Mouse (Mus musculus): ENCODE data around the gene Otof. TPM values are rescaled to one million over a fixed set of nuclear protein-coding genes. Genes with fewer than 3 reads are reported as not detected.

Gene Otof
- polyA plus RNA-seq, 1 experiment from 2014 or later, result 0.84 TPM

- Histone ChIP-seq H3K36me3 (ENCODE audit: control insufficient read depth, insufficient read depth, low read length) (no peaks in the 10 kb centered on the region), H3K9me3 (ENCODE audit: control insufficient read depth, low read length) (no peaks in the 10 kb centered on the region), H3K9ac (ENCODE audit: low read length) (no peak overlapping the region), H3K27ac (ENCODE audit: low read length) (no peak overlapping the region), H3K4me3 (ENCODE audit: low read length) (no peak overlapping the region), H3K4me1 (replicated peaks; ENCODE audit: control insufficient read depth, insufficient read depth, low read length) (peaks cover 6% of the 10 kb centered on the region), H3K4me2 (ENCODE audit: low read depth, low read length) (no peak overlapping the region), H3K27me3 (ENCODE audit: control insufficient read depth, insufficient read depth, low read depth, low read length) (no peaks in the 10 kb centered on the region)
- ATAC-seq (ENCODE audit: low read depth), result no peak
- 75% methylated on average over 8 of the region's 8 CpGs for WGBS
Observed at GRCm38 (mm10) chr5:30483533-30483932, 21.8 kb upstream of the Otof start.

GRCm38 (mm10) chr5:30482319-30482718 lies 20.6 kb upstream of the Otof start:
- no peak overlapping the region for H3K27ac ChIP-seq (ENCODE audit: low read length)
- peaks cover 6% of the 10 kb centered on the region for H3K4me1 ChIP-seq (replicated peaks; ENCODE audit: control insufficient read depth, insufficient read depth, low read length)
- 18% methylated on average over 5 of the region's 5 CpGs for WGBS
- H3K9me3 ChIP-seq (ENCODE audit: control insufficient read depth, low read length), result no peaks in the 10 kb centered on the region
- no peak overlapping the region for H3K9ac ChIP-seq (ENCODE audit: low read length)
- H3K4me2 ChIP-seq (ENCODE audit: low read depth, low read length), result no peak overlapping the region
- H3K4me3 ChIP-seq (ENCODE audit: low read length), result no peak overlapping the region
- no peaks in the 10 kb centered on the region for H3K27me3 ChIP-seq (ENCODE audit: control insufficient read depth, insufficient read depth, low read depth, low read length)
- H3K36me3 ChIP-seq (ENCODE audit: control insufficient read depth, insufficient read depth, low read length), result no peaks in the 10 kb centered on the region
- peak; percentile 75 for ATAC-seq (ENCODE audit: low read depth)

GRCm38 (mm10) chr5:30476534-30476933 lies 14.8 kb upstream of the Otof start:
- WGBS, result 36% methylated on average over 10 of the region's 10 CpGs
- Histone ChIP-seq H3K27ac (ENCODE audit: low read length) (no peak overlapping the region), H3K36me3 (ENCODE audit: control insufficient read depth, insufficient read depth, low read length) (no peaks in the 10 kb centered on the region), H3K27me3 (ENCODE audit: control insufficient read depth, insufficient read depth, low read depth, low read length) (no peaks in the 10 kb centered on the region), H3K9me3 (ENCODE audit: control insufficient read depth, low read length) (no peaks in the 10 kb centered on the region), H3K9ac (ENCODE audit: low read length) (no peak overlapping the region), H3K4me3 (ENCODE audit: low read length) (no peak overlapping the region), H3K4me1 (replicated peaks; ENCODE audit: control insufficient read depth, insufficient read depth, low read length) (no peaks in the 10 kb centered on the region), H3K4me2 (ENCODE audit: low read depth, low read length) (no peak overlapping the region)
- peak; percentile 36; the same call in 1 of the 2 replicates for ATAC-seq (ENCODE audit: low read depth)

GRCm38 (mm10) chr5:30472148-30472547 lies 10.4 kb upstream of the Otof start:
- WGBS, result 43% methylated on average over 5 of the region's 5 CpGs
- Histone ChIP-seq H3K9ac (ENCODE audit: low read length) (no peak overlapping the region), H3K4me2 (ENCODE audit: low read depth, low read length) (no peak overlapping the region), H3K27ac (ENCODE audit: low read length) (no peak overlapping the region), H3K4me1 (replicated peaks; ENCODE audit: control insufficient read depth, insufficient read depth, low read length) (no peaks in the 10 kb centered on the region), H3K27me3 (ENCODE audit: control insufficient read depth, insufficient read depth, low read depth, low read length) (no peaks in the 10 kb centered on the region), H3K4me3 (ENCODE audit: low read length) (no peak overlapping the region), H3K36me3 (ENCODE audit: control insufficient read depth, insufficient read depth, low read length) (no peaks in the 10 kb centered on the region), H3K9me3 (ENCODE audit: control insufficient read depth, low read length) (no peaks in the 10 kb centered on the region)
- no peak for ATAC-seq (ENCODE audit: low read depth)

GRCm38 (mm10) chr5:30470454-30470853 lies 8.7 kb upstream of the Otof start:
- Histone ChIP-seq H3K27me3 (ENCODE audit: control insufficient read depth, insufficient read depth, low read depth, low read length) (peaks cover 3% of the 10 kb centered on the region), H3K4me1 (replicated peaks; ENCODE audit: control insufficient read depth, insufficient read depth, low read length) (peaks cover 4% of the 10 kb centered on the region; the same call in 1 of the 2 replicates), H3K4me2 (ENCODE audit: low read depth, low read length) (no peak overlapping the region), H3K9me3 (ENCODE audit: control insufficient read depth, low read length) (no peaks in the 10 kb centered on the region), H3K36me3 (ENCODE audit: control insufficient read depth, insufficient read depth, low read length) (no peaks in the 10 kb centered on the region), H3K9ac (ENCODE audit: low read length) (no peak overlapping the region), H3K27ac (ENCODE audit: low read length) (no peak overlapping the region), H3K4me3 (ENCODE audit: low read length) (no peak overlapping the region)
- ATAC-seq (ENCODE audit: low read depth), result no peak
- WGBS, result 52% methylated on average over 6 of the region's 6 CpGs

GRCm38 (mm10) chr5:30466315-30466714 lies 4.6 kb upstream of the Otof start:
- 30% methylated on average over 9 of the region's 9 CpGs for WGBS
- Histone ChIP-seq H3K4me1 (replicated peaks; ENCODE audit: control insufficient read depth, insufficient read depth, low read length) (peaks cover 12% of the 10 kb centered on the region; the same call in 1 of the 2 replicates), H3K27ac (ENCODE audit: low read length) (no peak overlapping the region), H3K4me3 (ENCODE audit: low read length) (peak overlapping the region; percentile 43), H3K9ac (ENCODE audit: low read length) (peak overlapping the region; percentile 51; the same call in 1 of the 2 replicates), H3K36me3 (ENCODE audit: control insufficient read depth, insufficient read depth, low read length) (no peaks in the 10 kb centered on the region), H3K9me3 (ENCODE audit: control insufficient read depth, low read length) (no peaks in the 10 kb centered on the region), H3K4me2 (ENCODE audit: low read depth, low read length) (peak overlapping the region; percentile 62), H3K27me3 (ENCODE audit: control insufficient read depth, insufficient read depth, low read depth, low read length) (peaks cover 8% of the 10 kb centered on the region)
- peak; percentile 35; the same call in 1 of the 2 replicates for ATAC-seq (ENCODE audit: low read depth)

- Histone ChIP-seq H3K9ac (ENCODE audit: low read length) (peak within 1 kb of the TSS; percentile 51; the same call in 1 of the 2 replicates), H3K4me1 (replicated peaks; ENCODE audit: control insufficient read depth, insufficient read depth, low read length) (peaks cover 12% of the 10 kb centered on the region; the same call in 1 of the 2 replicates), H3K4me3 (ENCODE audit: low read length) (peak within 1 kb of the TSS; percentile 43), H3K4me2 (ENCODE audit: low read depth, low read length) (peak within 1 kb of the TSS; percentile 62), H3K9me3 (ENCODE audit: control insufficient read depth, low read length) (no peaks in the 10 kb centered on the region), H3K27me3 (ENCODE audit: control insufficient read depth, insufficient read depth, low read depth, low read length) (peaks cover 8% of the 10 kb centered on the region), H3K27ac (ENCODE audit: low read length) (no peak within 1 kb of the TSS), H3K36me3 (ENCODE audit: control insufficient read depth, insufficient read depth, low read length) (no peaks in the 10 kb centered on the region)
- 0 out of 2 replicates have a peak, but pooled peaks have one; percentile 11 for ATAC-seq (ENCODE audit: low read depth)
- 24% methylated on average over 21 of the region's 21 CpGs for WGBS
Observed at GRCm38 (mm10) chr5:30465861-30466260, 4.1 kb upstream of the Otof start, which contains the start of gene 1700001C02Rik. Gene 1700001C02Rik, plus strand, starts transcription at chr5:30466047.

GRCm38 (mm10) chr5:30460155-30460554 lies 1.6 kb downstream of the Otof start:
- H3K9me3 ChIP-seq (ENCODE audit: control insufficient read depth, low read length), result no peaks in the 10 kb centered on the region
- no peak overlapping the region for H3K27ac ChIP-seq (ENCODE audit: low read length)
- 28% methylated on average over 4 of the region's 4 CpGs for WGBS
- no peaks in the 10 kb centered on the region for H3K36me3 ChIP-seq (ENCODE audit: control insufficient read depth, insufficient read depth, low read length)
- H3K4me3 ChIP-seq (ENCODE audit: low read length), result no peak overlapping the region
- H3K4me2 ChIP-seq (ENCODE audit: low read depth, low read length), result no peak overlapping the region
- H3K4me1 ChIP-seq (replicated peaks; ENCODE audit: control insufficient read depth, insufficient read depth, low read length), result peaks cover 8% of the 10 kb centered on the region; the same call in 1 of the 2 replicates
- peaks cover 4% of the 10 kb centered on the region; the same call in 1 of the 2 replicates for H3K27me3 ChIP-seq (ENCODE audit: control insufficient read depth, insufficient read depth, low read depth, low read length)
- no peak overlapping the region for H3K9ac ChIP-seq (ENCODE audit: low read length)
- no peak for ATAC-seq (ENCODE audit: low read depth)

GRCm38 (mm10) chr5:30456056-30456455 lies 5.7 kb downstream of the Otof start:
- Histone ChIP-seq H3K9me3 (ENCODE audit: control insufficient read depth, low read length) (no peaks in the 10 kb centered on the region), H3K9ac (ENCODE audit: low read length) (no peak overlapping the region), H3K4me3 (ENCODE audit: low read length) (no peak overlapping the region), H3K4me2 (ENCODE audit: low read depth, low read length) (no peak overlapping the region), H3K36me3 (ENCODE audit: control insufficient read depth, insufficient read depth, low read length) (no peaks in the 10 kb centered on the region), H3K4me1 (replicated peaks; ENCODE audit: control insufficient read depth, insufficient read depth, low read length) (no peaks in the 10 kb centered on the region), H3K27me3 (ENCODE audit: control insufficient read depth, insufficient read depth, low read depth, low read length) (no peaks in the 10 kb centered on the region), H3K27ac (ENCODE audit: low read length) (no peak overlapping the region)
- WGBS, result 33% methylated on average over 6 of the region's 6 CpGs
- ATAC-seq (ENCODE audit: low read depth), result no peak

Data from lung, embryonic 16.5 days (tissue).